Mouse (Mus musculus) liver, embryonic 14.5 days (tissue): ENCODE measurements at regions not wholly inside any gene's neighbourhood (a gene's known extent, or its start where the extent isn't known, plus 50 kb on each side); places are given as distances from the start of the nearest gene placed in this dataset.

ENCODE experiments used
- ATAC-seq: fragments of 200-750 bp; cut with Nextera tagmentation; 2 replicates; pipeline ENCODE4 v1.8.0; 2017; ENCODE audit warnings: moderate number of reproducible peaks, mild to moderate bottlenecking, moderate library complexity; ENCODE audit not compliant: insufficient read depth
- DNase-seq, 3 experiments: peaks; one replicate each; pipeline ENCODE4 v3.0.0-alpha.2; 2012 to 2013; ENCODE audit warnings: low read depth in 3 of 3, low spot score in 3 of 3
- H3K27ac ChIP-seq: fragments of 300-500 bp; sonication (generic); 2 replicates; pipeline ENCODE4 v1.5.1; 2014; ENCODE audit warnings: moderate library complexity, mild to moderate bottlenecking, control low read depth, inconsistent platforms
- H3K27me3 ChIP-seq: fragments of 300-500 bp; sonication (generic); 2 replicates; pipeline ENCODE4 v1.6.1; 2014; ENCODE audit warnings: mild to moderate bottlenecking, low read length, moderate library complexity; ENCODE audit not compliant: control insufficient read depth, insufficient read depth
- H3K36me3 ChIP-seq: fragments of 300-500 bp; sonication (generic); replicated peaks from 2 replicates; pipeline ENCODE4 v1.6.1; 2014; ENCODE audit warnings: low read depth; ENCODE audit not compliant: control insufficient read depth, insufficient read depth
- H3K4me1 ChIP-seq, 2 experiments: fragments of 200-500 bp in 1 of 2; fragments of 300-500 bp in 1 of 2; sonication (generic) in 1 of 2; replicated peaks; 2 replicates each; pipeline ENCODE4 v1.6.1; 2012 to 2014; ENCODE audit warnings: antibody characterized with exemption in 1 of 2, inconsistent platforms in 1 of 2, low read length in 1 of 2; ENCODE audit not compliant: control insufficient read depth in 2 of 2, insufficient read depth in 2 of 2
- H3K4me2 ChIP-seq: fragments of 300-500 bp; sonication (generic); 2 replicates; pipeline ENCODE4 v1.6.1; 2014; ENCODE audit warnings: low read depth, mild to moderate bottlenecking, control low read depth, moderate library complexity
- H3K4me3 ChIP-seq, 2 experiments: fragments of 200-500 bp in 1 of 2; fragments of 300-500 bp in 1 of 2; sonication (generic) in 1 of 2; 2 replicates each; pipeline ENCODE4 v1.5.1; 2012 to 2014; ENCODE audit warnings: low read depth in 2 of 2, low read length in 2 of 2, mild to moderate bottlenecking in 2 of 2, control low read depth in 1 of 2, inconsistent platforms in 1 of 2, moderate library complexity in 1 of 2; ENCODE audit not compliant: insufficient read depth in 1 of 2
- H3K9ac ChIP-seq: fragments of 300-500 bp; sonication (generic); replicated peaks from 2 replicates; pipeline ENCODE4 v1.6.1; 2014; ENCODE audit warnings: mild to moderate bottlenecking, control low read depth, moderate library complexity
- H3K9me3 ChIP-seq: fragments of 300-500 bp; sonication (generic); 2 replicates; pipeline ENCODE4 v1.6.1; 2016; ENCODE audit warnings: low read length, mixed read lengths; ENCODE audit not compliant: control insufficient read depth
- CTCF ChIP-seq: IDR thresholded peaks from 2 replicates; pipeline ENCODE4 v1.5.1; 2016; ENCODE audit warnings: antibody characterized with exemption, low read depth, control low read depth
- EP300 ChIP-seq: IDR thresholded peaks from 2 replicates; pipeline ENCODE4 v1.6.1; 2016; ENCODE audit warnings: antibody characterized with exemption, low read depth
- WGBS: fragments of 180-500 bp; shearing (Covaris S2); extraction: QIAGEN DNeasy Blood & Tissue Kit; methylation state at CpG from one replicate; pipeline ENCODE4 v1.1.7; 2014; ENCODE audit not compliant: insufficient replicate concordance; 5-methylcytosine and 5-hydroxymethylcytosine counted together

- Histone ChIP-seq H3K4me3 (no peak overlapping the region), H3K27me3 (no peaks in the 10 kb centered on the region), H3K4me1 (no peaks in the 10 kb centered on the region), H3K9me3 (no peaks in the 10 kb centered on the region), H3K27ac (no peak overlapping the region), H3K36me3 (no peaks in the 10 kb centered on the region), H3K9ac (no peak overlapping the region), H3K4me2 (no peak overlapping the region)
- 72% methylated on average over 4 of the region's 4 CpGs for WGBS
- TF ChIP-seq EP300 (no peak), CTCF (no peak)
- ATAC-seq (no peak), DNase-seq (no peak)
These were observed 1971.2 kb upstream of the Lrrc6 start for GRCm38 (mm10) chr15:68471928-68472327.

- Histone ChIP-seq H3K27me3 (no peaks in the 10 kb centered on the region), H3K36me3 (no peaks in the 10 kb centered on the region), H3K4me2 (no peak overlapping the region), H3K4me3 (no peak overlapping the region), H3K9me3 (no peaks in the 10 kb centered on the region), H3K27ac (no peak overlapping the region), H3K4me1 (no peaks in the 10 kb centered on the region), H3K9ac (no peak overlapping the region)
- WGBS = 45% methylated on average over 3 of the region's 3 CpGs
- DNase-seq = no peak
- TF ChIP-seq CTCF (no peak), EP300 (no peak)
- ATAC-seq = no peak
These were observed 1962.1 kb upstream of the Lrrc6 start for GRCm38 (mm10) chr15:68462851-68463250.

- no peak overlapping the region for H3K4me2 ChIP-seq
- WGBS = 27% methylated on average over 2 of the region's 2 CpGs
- no peaks in the 10 kb centered on the region for H3K36me3 ChIP-seq
- no peak overlapping the region for H3K9ac ChIP-seq
- no peaks in the 10 kb centered on the region for H3K9me3 ChIP-seq
- no peaks in the 10 kb centered on the region for H3K27me3 ChIP-seq
- no peak overlapping the region for H3K27ac ChIP-seq
- no peaks in the 10 kb centered on the region for H3K4me1 ChIP-seq
- no peak for DNase-seq
- no peak overlapping the region for H3K4me3 ChIP-seq
- no peak for ATAC-seq
- TF ChIP-seq CTCF = no peak
- TF ChIP-seq EP300 = no peak
These were observed 1956.5 kb upstream of the Lrrc6 start for GRCm38 (mm10) chr15:68457239-68457638.

GRCm38 (mm10) chr15:68451971-68452370 is 1951.3 kb upstream of the Lrrc6 start:
- DNase-seq = no peak
- Histone ChIP-seq H3K36me3 (no peaks in the 10 kb centered on the region), H3K4me3 (no peak overlapping the region), H3K4me1 (no peaks in the 10 kb centered on the region), H3K9ac (no peak overlapping the region), H3K27me3 (no peaks in the 10 kb centered on the region), H3K27ac (no peak overlapping the region), H3K9me3 (no peaks in the 10 kb centered on the region), H3K4me2 (no peak overlapping the region)
- no peak for ATAC-seq
- WGBS = 22% methylated on average over 2 of the region's 2 CpGs
- TF ChIP-seq CTCF (no peak), EP300 (no peak)

- H3K9ac ChIP-seq = no peak overlapping the region
- no peak overlapping the region for H3K4me3 ChIP-seq
- no peaks in the 10 kb centered on the region for H3K27me3 ChIP-seq
- H3K4me2 ChIP-seq = no peak overlapping the region
- no peak overlapping the region for H3K27ac ChIP-seq
- no peaks in the 10 kb centered on the region for H3K9me3 ChIP-seq
- WGBS = 61% methylated on average over 7 of the region's 7 CpGs
- no peaks in the 10 kb centered on the region for H3K36me3 ChIP-seq
- H3K4me1 ChIP-seq = no peaks in the 10 kb centered on the region
- ATAC-seq (no peak), DNase-seq (no peak)
- TF ChIP-seq CTCF (no peak), EP300 (no peak)
These were observed 1944.6 kb upstream of the Lrrc6 start for GRCm38 (mm10) chr15:68445341-68445740.
